Mouse (Mus musculus) liver, postnatal 0 days (tissue): ENCODE results near the gene Nudt19.

Source experiments
- CTCF ChIP-seq: sonication (generic); IDR thresholded peaks from 2 replicates; pipeline ENCODE4 v1.5.1; 2016; ENCODE audit warnings: antibody characterized with exemption, low read depth
- EP300 ChIP-seq: IDR thresholded peaks from 2 replicates; pipeline ENCODE4 v1.6.1; 2016; ENCODE audit warnings: antibody characterized with exemption, low read depth, mild to moderate bottlenecking

- TF ChIP-seq CTCF (no peak), EP300 (no peak)
These were observed 30.2 kb upstream of the Nudt19 start, which contains the start of gene Ankrd27 for GRCm38 (mm10) chr7:35586055-35586905.
